ENCODE assay signal across 8 mouse cellular contexts in the genomic region with DNA sequence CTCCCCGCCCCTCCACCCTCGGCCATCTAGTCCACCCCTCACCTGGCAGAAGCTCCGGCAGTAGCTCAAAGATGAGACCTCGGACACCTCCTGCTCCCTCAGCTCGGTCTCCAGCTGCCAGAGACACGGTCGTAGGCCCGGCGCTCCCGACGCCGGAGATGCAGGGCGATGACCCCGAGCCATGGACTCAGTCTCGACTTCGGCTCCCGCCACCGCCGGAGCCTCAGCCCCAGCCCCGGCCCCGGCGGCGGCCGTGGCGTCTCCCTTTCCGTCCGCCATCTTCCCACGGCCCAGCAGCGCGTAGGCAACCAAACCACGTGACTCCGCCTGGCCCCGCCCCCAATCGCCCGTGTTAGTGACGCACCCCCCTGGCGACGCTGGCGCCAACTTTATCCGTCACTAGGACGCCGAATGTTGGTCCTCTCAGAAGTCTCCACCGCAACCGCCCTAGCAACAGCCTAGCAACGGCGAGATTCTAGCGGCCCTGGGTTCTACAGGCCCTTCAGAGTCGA. TPM values are rescaled to one million over a fixed set of nuclear protein-coding genes. Genes with fewer than 3 reads are reported as not detected.
DNase-seq lines count a peak whose midpoint lies in the region; ATAC-seq and TF ChIP-seq lines count a peak whose summit lies in the region.

TSS of gene Rlf (minus strand) at position 292 of the 512 bp plus-strand sequence.

- H3K4me2 ChIP-seq in forebrain, embryonic 12.5 days: peak within 1 kb of the TSS; percentile 80
- peak within 1 kb of the TSS; percentile 92 for H3K4me2 ChIP-seq in heart, postnatal 0 days (ENCODE audit: low read depth, low read length)
- H3K4me2 ChIP-seq in liver, embryonic 16.5 days (ENCODE audit: low read depth, low read length): peak within 1 kb of the TSS; percentile 93
- H3K4me2 ChIP-seq in neural tube, embryonic 13.5 days: peak within 1 kb of the TSS; percentile 83

- peak; percentile 96 for ATAC-seq in forebrain, embryonic 12.5 days (ENCODE audit: low FRiP score)
- peak; percentile 98 for ATAC-seq in heart, postnatal 0 days (ENCODE audit: insufficient read depth, low read depth)
- peak; percentile 93 for ATAC-seq in liver, embryonic 16.5 days (ENCODE audit: low read depth)
- ATAC-seq in neural tube, embryonic 13.5 days (ENCODE audit: low read depth): peak; percentile 97

- WGBS in forebrain, embryonic 12.5 days: under 1% methylated on average over 47 of the region's 48 CpGs
- under 1% methylated on average over 46 of the region's 48 CpGs for WGBS in heart, postnatal 0 days
- under 1% methylated on average over 47 of the region's 48 CpGs for WGBS in liver, embryonic 16.5 days (ENCODE audit: insufficient replicate concordance)
- WGBS in neural tube, embryonic 13.5 days: under 1% methylated on average over 48 of the region's 48 CpGs

- H3K4me3 ChIP-seq in E14TG2a.4 (replicated peaks; ENCODE audit: low read length): peak within 1 kb of the TSS; percentile 98
- H3K4me3 ChIP-seq in forebrain, embryonic 12.5 days (replicated peaks): peak within 1 kb of the TSS; percentile 83
- peak within 1 kb of the TSS; percentile 97 for H3K4me3 ChIP-seq in heart, postnatal 0 days (ENCODE audit: low read depth, low read length)
- peak within 1 kb of the TSS; percentile 95 for H3K4me3 ChIP-seq in liver, embryonic 16.5 days (ENCODE audit: low read depth, low read length)
- H3K4me3 ChIP-seq in neural tube, embryonic 13.5 days: peak within 1 kb of the TSS; percentile 92
- H3K4me3 ChIP-seq in testis, adult 2 months (ENCODE audit: control insufficient read depth, low read depth, low read length): peak within 1 kb of the TSS; percentile 97

- peak within 1 kb of the TSS; percentile 93 for H3K9ac ChIP-seq in forebrain, embryonic 12.5 days
- peak within 1 kb of the TSS; percentile 96 for H3K9ac ChIP-seq in heart, postnatal 0 days (replicated peaks; ENCODE audit: low read depth, low read length)
- peak within 1 kb of the TSS; percentile 96 for H3K9ac ChIP-seq in liver, embryonic 16.5 days (ENCODE audit: low read depth, low read length)
- H3K9ac ChIP-seq in neural tube, embryonic 13.5 days: peak within 1 kb of the TSS; percentile 96

- TF ChIP-seq CTCF in E14TG2a.4 (conservative IDR thresholded peaks at IDR 0.05; ENCODE audit: low read length): no peak
- no peak for TF ChIP-seq CTCF in heart, postnatal 0 days (IDR thresholded peaks at IDR 0.05; ENCODE audit: low read depth)
- no peak; the same call in 1 of the 2 replicates for TF ChIP-seq CTCF in testis, adult 2 months (IDR thresholded peaks at IDR 0.05; ENCODE audit: control insufficient read depth, insufficient read depth, insufficient replicate concordance, low read depth, low read length)

- H3K27me3 ChIP-seq in E14TG2a.4 (ENCODE audit: insufficient read depth, low read length): peaks cover 3% of the 10 kb centered on the region; the same call in 1 of the 2 replicates
- peaks cover 19% of the 10 kb centered on the region; the same call in 1 of the 2 replicates for H3K27me3 ChIP-seq in forebrain, embryonic 12.5 days
- H3K27me3 ChIP-seq in heart, postnatal 0 days (ENCODE audit: control insufficient read depth, insufficient read depth, low read length): no peaks in the 10 kb centered on the region
- no peaks in the 10 kb centered on the region; the same call in 1 of the 2 replicates for H3K27me3 ChIP-seq in liver, embryonic 16.5 days (ENCODE audit: control insufficient read depth, insufficient read depth, low read depth, low read length)
- peaks cover 12% of the 10 kb centered on the region for H3K27me3 ChIP-seq in neural tube, embryonic 13.5 days
- H3K27me3 ChIP-seq in testis, adult 2 months (ENCODE audit: control insufficient read depth, insufficient read depth, low read length): no peaks in the 10 kb centered on the region

- TF ChIP-seq EP300 in heart, postnatal 0 days (IDR thresholded peaks at IDR 0.05; ENCODE audit: low read depth): no peak

- no peaks in the 10 kb centered on the region for H3K9me3 ChIP-seq in E14TG2a.4 (ENCODE audit: low read length)
- H3K9me3 ChIP-seq in forebrain, embryonic 12.5 days: no peaks in the 10 kb centered on the region
- no peaks in the 10 kb centered on the region for H3K9me3 ChIP-seq in heart, postnatal 0 days (replicated peaks; ENCODE audit: control insufficient read depth, low read length)
- H3K9me3 ChIP-seq in liver, embryonic 16.5 days (replicated peaks; ENCODE audit: control insufficient read depth, low read length): no peaks in the 10 kb centered on the region
- H3K9me3 ChIP-seq in neural tube, embryonic 13.5 days: no peaks in the 10 kb centered on the region

- peaks cover 48% of the 10 kb centered on the region for H3K4me1 ChIP-seq in E14TG2a.4 (replicated peaks; ENCODE audit: low read depth, low read length)
- peaks cover 20% of the 10 kb centered on the region for H3K4me1 ChIP-seq in forebrain, embryonic 12.5 days
- peaks cover 13% of the 10 kb centered on the region for H3K4me1 ChIP-seq in heart, postnatal 0 days (ENCODE audit: control insufficient read depth, insufficient read depth)
- peaks cover 22% of the 10 kb centered on the region for H3K4me1 ChIP-seq in liver, embryonic 16.5 days (ENCODE audit: control insufficient read depth, low read depth, low read length)
- peaks cover 28% of the 10 kb centered on the region for H3K4me1 ChIP-seq in neural tube, embryonic 13.5 days (replicated peaks)
- H3K4me1 ChIP-seq in testis, adult 2 months (ENCODE audit: control insufficient read depth, insufficient read depth, low read length): peaks cover 2% of the 10 kb centered on the region

- DNase-seq in c-Kit-positive CD71-positive TER-119-positive erythroid progenitor cells, embryonic 14.5 days (ENCODE audit: low spot score): peak; percentile 97
- DNase-seq in heart, postnatal 0 days (ENCODE audit: low spot score): peak; percentile 89
- DNase-seq in kidney, postnatal 4 days: peak; percentile 100

- peak; percentile 92 for TF ChIP-seq POLR2A in testis, adult 2 months (IDR thresholded peaks at IDR 0.05; ENCODE audit: control insufficient read depth, low read depth, low read length)

- peak within 1 kb of the TSS; percentile 89 for H3K27ac ChIP-seq in forebrain, embryonic 12.5 days
- H3K27ac ChIP-seq in heart, postnatal 0 days (ENCODE audit: low read depth): peak within 1 kb of the TSS; percentile 89
- H3K27ac ChIP-seq in liver, embryonic 16.5 days (ENCODE audit: low read length): peak within 1 kb of the TSS; percentile 97
- H3K27ac ChIP-seq in neural tube, embryonic 13.5 days (replicated peaks): peak within 1 kb of the TSS; percentile 94
- peak within 1 kb of the TSS; percentile 90 for H3K27ac ChIP-seq in testis, adult 2 months (ENCODE audit: control insufficient read depth, insufficient read depth, low read depth, low read length)

- H3K36me3 ChIP-seq in E14TG2a.4 (ENCODE audit: insufficient read depth, low read length): peaks cover 11% of the 10 kb centered on the region; the same call in 1 of the 2 replicates
- no peaks in the 10 kb centered on the region for H3K36me3 ChIP-seq in forebrain, embryonic 12.5 days (replicated peaks)
- H3K36me3 ChIP-seq in heart, postnatal 0 days (replicated peaks; ENCODE audit: control insufficient read depth, insufficient read depth, low read length): no peaks in the 10 kb centered on the region
- H3K36me3 ChIP-seq in liver, embryonic 16.5 days (ENCODE audit: control insufficient read depth, insufficient read depth): no peaks in the 10 kb centered on the region
- no peaks in the 10 kb centered on the region for H3K36me3 ChIP-seq in neural tube, embryonic 13.5 days
- no peaks in the 10 kb centered on the region for H3K36me3 ChIP-seq in testis, adult 2 months (ENCODE audit: control insufficient read depth, insufficient read depth, low read length)

RNA-seq across cellular contexts. Expression of gene Rlf, which starts in this region (rescaled TPM):
- polyA plus RNA-seq in forebrain, embryonic 12.5 days (2016; fragmentation: Nextera tagmentation; extraction: Ambion mirVana): 34.2 and 34.5 TPM in 2 replicates
- total RNA-seq in heart, postnatal 0 days (2014; rRNA removed; ENCODE audit: low replicate concordance): 20.9 and 22.3 TPM in 2 replicates
- polyA plus RNA-seq in heart, postnatal 0 days (2015; fragmentation: Nextera tagmentation; extraction: Ambion mirVana): 9.0 and 10.2 TPM in 2 replicates
- 11.1 and 11.2 TPM in 2 replicates for polyA plus RNA-seq in liver, embryonic 16.5 days (2015; fragmentation: Nextera tagmentation; extraction: Ambion mirVana)
- 25.6 and 29.9 TPM in 2 replicates for polyA plus RNA-seq in neural tube, embryonic 13.5 days (2015; fragmentation: Nextera tagmentation; extraction: Ambion mirVana)
- polyA plus RNA-seq in testis, adult 2 months (2012; rRNA removed): 3.9 and 4.7 TPM in 2 replicates

Comparison
In these comparisons a context has a peak if more than half of its experiments do, and no peak if none do; other contexts are left out.
1. Peak in every context shown above with its lines: DNase-seq, ATAC-seq, H3K4me3 ChIP-seq and H3K27ac ChIP-seq.